Mouse (Mus musculus) testis, adult 2 months (tissue): ENCODE results near the gene Acta2.

ENCODE experiments used
- CTCF ChIP-seq: fragments of 200-500 bp; IDR thresholded peaks from 2 replicates; pipeline ENCODE4 v1.5.1; 2012; ENCODE audit warnings: low read depth, mild to moderate bottlenecking, inconsistent platforms, low read length, moderate library complexity; ENCODE audit not compliant: control insufficient read depth, insufficient read depth, insufficient replicate concordance
- POLR2A ChIP-seq: fragments of 200-500 bp; IDR thresholded peaks from 2 replicates; pipeline ENCODE4 v1.6.1; 2012; ENCODE audit warnings: low read depth, mild to moderate bottlenecking, inconsistent platforms, low read length, moderate library complexity; ENCODE audit not compliant: control insufficient read depth

GRCm38 (mm10) chr19:34199488-34199887, 55.9 kb downstream of the Acta2 start:
- TF ChIP-seq CTCF (no peak), POLR2A (no peak)
